Mouse (Mus musculus): ENCODE measurements at regions not wholly inside any gene's neighbourhood (a gene's known extent, or its start where the extent isn't known, plus 50 kb on each side); places are given as distances from the start of the nearest gene placed in this dataset.

- DNase-seq (ENCODE audit: low spot score in 2 of 2) = no peak
These were observed 364.0 kb downstream of the Cntnap4 start for GRCm38 (mm10) chr8:112933815-112934214.

GRCm38 (mm10) chr8:112935411-112935810 is 365.6 kb downstream of the Cntnap4 start:
- DNase-seq (ENCODE audit: low spot score in 2 of 2) = no peak

GRCm38 (mm10) chr8:112935897-112936719 is 366.3 kb downstream of the Cntnap4 start:
- peak; percentile 23 to 71 for DNase-seq (ENCODE audit: low spot score in 2 of 2)

- peak in 1 of 2 experiments; percentile 13 for DNase-seq (ENCODE audit: low spot score in 2 of 2)
These were observed 402.6 kb downstream of the Cntnap4 start for GRCm38 (mm10) chr8:112972418-112972817.

- DNase-seq (ENCODE audit: low spot score in 2 of 2) = no peak
These were observed 405.9 kb downstream of the Cntnap4 start for GRCm38 (mm10) chr8:112975734-112976133.

GRCm38 (mm10) chr8:112976312-112976711 is 406.5 kb downstream of the Cntnap4 start:
- DNase-seq (ENCODE audit: low spot score in 2 of 2) = no peak

- DNase-seq (ENCODE audit: low spot score in 2 of 2) = no peak
These were observed 423.9 kb downstream of the Cntnap4 start for GRCm38 (mm10) chr8:112993781-112994180.

GRCm38 (mm10) chr8:113007356-113007755 is 437.5 kb downstream of the Cntnap4 start:
- no peak for DNase-seq (ENCODE audit: low spot score in 2 of 2)

- DNase-seq (ENCODE audit: low spot score in 2 of 2) = no peak
These were observed 459.0 kb downstream of the Cntnap4 start for GRCm38 (mm10) chr8:113028880-113029279.

GRCm38 (mm10) chr8:113051770-113052473 is 482.1 kb downstream of the Cntnap4 start:
- DNase-seq (ENCODE audit: low spot score in 2 of 2) = no peak

- DNase-seq (ENCODE audit: low spot score in 2 of 2) = no peak
These were observed 495.7 kb downstream of the Cntnap4 start for GRCm38 (mm10) chr8:113065246-113066169.

GRCm38 (mm10) chr8:113066170-113066708 is 496.4 kb downstream of the Cntnap4 start:
- no peak for DNase-seq (ENCODE audit: low spot score in 2 of 2)

- DNase-seq (ENCODE audit: low spot score in 2 of 2) = no peak
These were observed 514.1 kb downstream of the Cntnap4 start for GRCm38 (mm10) chr8:113083976-113084375.

- DNase-seq (ENCODE audit: low spot score in 2 of 2) = no peak
These were observed 517.7 kb downstream of the Cntnap4 start for GRCm38 (mm10) chr8:113087586-113087985.

GRCm38 (mm10) chr8:113111665-113112064 is 523.7 kb upstream of the Mon1b start:
- DNase-seq (ENCODE audit: low spot score in 2 of 2) = no peak

- DNase-seq (ENCODE audit: low spot score in 2 of 2) = no peak
These were observed 521.2 kb upstream of the Mon1b start for GRCm38 (mm10) chr8:113114165-113114700.

- no peak for DNase-seq (ENCODE audit: low spot score in 2 of 2)
These were observed 518.1 kb upstream of the Mon1b start for GRCm38 (mm10) chr8:113117241-113117640.

GRCm38 (mm10) chr8:113125586-113125985 is 509.8 kb upstream of the Mon1b start:
- DNase-seq (ENCODE audit: low spot score in 2 of 2) = no peak

- DNase-seq (ENCODE audit: low spot score in 2 of 2) = no peak
These were observed 498.0 kb upstream of the Mon1b start for GRCm38 (mm10) chr8:113137361-113137760.

- no peak for DNase-seq (ENCODE audit: low spot score in 2 of 2)
These were observed 495.4 kb upstream of the Mon1b start for GRCm38 (mm10) chr8:113140021-113140420.

- DNase-seq (ENCODE audit: low spot score in 2 of 2) = no peak
These were observed 494.3 kb upstream of the Mon1b start for GRCm38 (mm10) chr8:113141131-113141530.

All from heart, adult 9 months (tissue).